Mouse (Mus musculus): Measurements from ENCODE around the gene Zfp979. TPM values are rescaled to one million over a fixed set of nuclear protein-coding genes. Genes with fewer than 3 reads are reported as not detected.

The Zfp979 gene
- polyA plus RNA-seq (2015; fragmentation: Nextera tagmentation; extraction: Ambion mirVana): 7.0 and 8.4 TPM in 2 replicates

DNA sequence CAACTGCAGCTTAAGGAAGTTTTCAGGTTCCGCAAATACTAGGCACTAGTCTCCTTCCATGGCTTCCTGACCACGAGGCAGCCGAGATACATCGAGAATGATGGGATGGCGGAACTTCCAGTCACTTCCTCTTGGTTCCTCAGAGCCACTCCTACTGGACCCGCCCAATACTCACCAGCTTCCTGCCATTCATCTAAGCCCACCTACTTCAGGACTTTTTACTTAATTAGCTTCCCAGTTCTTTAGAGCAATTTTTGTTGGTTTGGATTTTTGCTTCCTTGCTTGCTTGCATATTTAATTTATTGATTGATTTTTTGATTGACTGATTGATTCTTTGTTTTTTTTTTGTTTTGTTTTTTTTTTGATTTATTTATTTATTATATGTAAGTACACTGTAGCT, at the start of gene Zfp979:
TSS of gene Zfp979 (minus strand) at position 101 of the 400 bp plus-strand sequence.

Other genes with a start within 250 kb of the Zfp979 start
- gene Zfp982, start 150.1 kb downstream of the Zfp979 start, polyA plus RNA-seq (2015; fragmentation: Nextera tagmentation; extraction: Ambion mirVana): 6.6 and 7.2 TPM in 2 replicates
- gene Gm16503, start 102.3 kb downstream of the Zfp979 start, polyA plus RNA-seq (2015; fragmentation: Nextera tagmentation; extraction: Ambion mirVana): 0.54 and 0.76 TPM in 2 replicates
- gene Zfp985, start 89.2 kb downstream of the Zfp979 start, polyA plus RNA-seq (2015; fragmentation: Nextera tagmentation; extraction: Ambion mirVana): 0.14 and 0.35 TPM in 2 replicates
- gene Zfp534, start 60.0 kb upstream of the Zfp979 start, polyA plus RNA-seq (2015; fragmentation: Nextera tagmentation; extraction: Ambion mirVana): not detected in 2 replicates
- gene Zfp984, start 167.3 kb upstream of the Zfp979 start, polyA plus RNA-seq (2015; fragmentation: Nextera tagmentation; extraction: Ambion mirVana): 10.7 and 13.2 TPM in 2 replicates
- gene Zfp933, start 205.9 kb upstream of the Zfp979 start, polyA plus RNA-seq (2015; fragmentation: Nextera tagmentation; extraction: Ambion mirVana): 12.8 and 17.3 TPM in 2 replicates
- gene Miip, start 226.3 kb upstream of the Zfp979 start, polyA plus RNA-seq (2015; fragmentation: Nextera tagmentation; extraction: Ambion mirVana): 18.8 and 39.0 TPM in 2 replicates
- 2.7 and 3.0 TPM in 2 replicates for gene Fv1, start 226.5 kb upstream of the Zfp979 start, polyA plus RNA-seq (2015; fragmentation: Nextera tagmentation; extraction: Ambion mirVana)

Measured in adrenal gland, postnatal 0 days (tissue).